Mouse (Mus musculus) cerebellum, adult 9-11 months (tissue): ENCODE measurements around the gene Hipk1.

Source experiments
- DNase-seq: peaks from one replicate; pipeline ENCODE4 v3.0.0; 2022

Hipk1 gene

GRCm38 (mm10) chr3:103743208-103743607 lies 48.2 kb downstream of the Hipk1 start:
- no peak for DNase-seq

- no peak for DNase-seq
Measured at GRCm38 (mm10) chr3:103740342-103740741, 51.0 kb downstream of the Hipk1 start.

GRCm38 (mm10) chr3:103739329-103739728 lies 52.0 kb downstream of the Hipk1 start, which contains the start of gene Gm10964:
Gene Gm10964 (plus strand): TSS chr3:103739366.
- no peak for DNase-seq

- DNase-seq, result peak; percentile 85
Measured at GRCm38 (mm10) chr3:103737778-103738571, 53.4 kb downstream of the Hipk1 start, which contains the start of gene Olfml3. Gene Olfml3 (minus strand): TSS chr3:103738001.

GRCm38 (mm10) chr3:103737061-103737754 lies 54.2 kb downstream of the Hipk1 start:
- peak; percentile 55 for DNase-seq

GRCm38 (mm10) chr3:103735776-103736600 lies 55.4 kb downstream of the Hipk1 start:
- DNase-seq, result no peak

GRCm38 (mm10) chr3:103734696-103735519 lies 56.5 kb downstream of the Hipk1 start:
- DNase-seq, result no peak

- no peak for DNase-seq
Measured at GRCm38 (mm10) chr3:103733799-103734695, 57.3 kb downstream of the Hipk1 start.

- DNase-seq, result no peak
Measured at GRCm38 (mm10) chr3:103733176-103733575, 58.2 kb downstream of the Hipk1 start.

- no peak for DNase-seq
Measured at GRCm38 (mm10) chr3:103732116-103732515, 59.2 kb downstream of the Hipk1 start.

- DNase-seq, result no peak
Measured at GRCm38 (mm10) chr3:103729850-103730249, 61.5 kb downstream of the Hipk1 start.

- DNase-seq, result no peak
Measured at GRCm38 (mm10) chr3:103727813-103728326, 63.5 kb downstream of the Hipk1 start.

- no peak for DNase-seq
Measured at GRCm38 (mm10) chr3:103726642-103727041, 64.7 kb downstream of the Hipk1 start.

GRCm38 (mm10) chr3:103724137-103724536 lies 67.2 kb downstream of the Hipk1 start:
- no peak for DNase-seq

GRCm38 (mm10) chr3:103718728-103719127 lies 72.6 kb downstream of the Hipk1 start:
- no peak for DNase-seq

- no peak for DNase-seq
Measured at GRCm38 (mm10) chr3:103716774-103717760, 74.3 kb downstream of the Hipk1 start.

GRCm38 (mm10) chr3:103715762-103716693 lies 75.3 kb downstream of the Hipk1 start:
- DNase-seq, result no peak

GRCm38 (mm10) chr3:103714942-103715341 lies 76.4 kb downstream of the Hipk1 start:
- no peak for DNase-seq
